Mouse (Mus musculus): ENCODE data around the gene Alg14. TPM values are rescaled to one million over a fixed set of nuclear protein-coding genes. Genes with fewer than 3 reads are reported as not detected.

The Alg14 gene
- polyA plus RNA-seq, 1 experiment from 2014 or later: 38.2 TPM

DNA sequence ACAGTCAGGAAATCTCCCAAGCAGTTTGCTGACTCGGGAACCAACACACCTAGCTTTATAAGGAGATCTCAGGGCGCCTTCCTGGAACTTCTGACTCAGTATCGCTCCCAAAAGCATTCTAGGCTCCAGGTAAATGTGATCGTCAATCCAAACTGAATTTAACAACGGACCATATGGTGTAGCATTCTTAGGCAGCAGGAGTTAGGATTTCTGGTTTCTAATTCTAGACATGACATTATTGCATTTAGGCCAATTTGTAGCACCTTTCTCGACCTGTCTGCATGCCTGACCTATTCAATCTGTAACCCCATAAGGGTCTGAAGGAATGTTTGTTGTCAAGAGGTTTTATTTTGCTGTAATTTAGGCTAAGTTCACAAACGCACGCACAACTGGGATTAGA, 892 bp upstream of the Alg14 start:
- Histone ChIP-seq H3K4me3 (replicated peaks; ENCODE audit: low read depth, low read length) (peak overlapping the region; percentile 70; the same call in 1 of the 2 replicates), H3K27ac (peak overlapping the region; percentile 97; the same call in 1 of the 2 replicates), H3K36me3 (ENCODE audit: insufficient read depth, low read length) (no peaks in the 10 kb centered on the region), H3K4me1 (replicated peaks; ENCODE audit: insufficient read depth, low read length) (0 out of 2 replicates have a peak, but pooled peaks cover 3% of the 10 kb centered on the region), H3K4me2 (ENCODE audit: low read length) (peak overlapping the region; percentile 73), H3K9me3 (replicated peaks; ENCODE audit: low read length) (no peaks in the 10 kb centered on the region), H3K27me3 (ENCODE audit: insufficient read depth, low read length) (no peaks in the 10 kb centered on the region), H3K9ac (ENCODE audit: low read depth, low read length) (peak overlapping the region; percentile 67; the same call in 1 of the 2 replicates)
- TF ChIP-seq CTCF (IDR thresholded peaks at IDR 0.05; ENCODE audit: low read depth): no peak
- ATAC-seq (replicated peaks; ENCODE audit: low FRiP score, low read depth) (no peak), DNase-seq (ENCODE audit: low spot score) (no peak)
- WGBS: 63% methylated on average over 8 of the region's 8 CpGs

DNA sequence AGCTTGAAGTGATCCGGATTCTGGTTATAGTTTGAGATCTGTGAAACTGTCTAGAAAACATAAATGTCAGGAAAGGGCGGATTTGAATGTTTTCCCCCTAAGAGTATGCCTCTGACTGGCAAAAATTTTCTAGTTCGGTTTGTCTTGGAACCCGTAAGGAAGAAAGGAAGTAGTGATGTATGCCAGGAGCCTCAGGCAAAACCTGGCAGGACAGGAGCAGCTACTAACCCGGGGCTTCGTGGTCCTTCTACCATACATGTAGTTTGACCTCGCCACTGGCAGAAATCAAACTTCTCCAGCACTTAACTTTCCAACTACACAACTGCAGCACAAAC, 381 bp upstream of the Alg14 start:
- peak overlapping the region; percentile 67 for H3K9ac ChIP-seq (ENCODE audit: low read depth, low read length)
- TF ChIP-seq CTCF (IDR thresholded peaks at IDR 0.05; ENCODE audit: low read depth): no peak
- ATAC-seq (replicated peaks; ENCODE audit: low FRiP score, low read depth): peak; percentile 27

GRCm38 (mm10) chr3:121294200-121294599, 2.6 kb downstream of the Alg14 start:
- Histone ChIP-seq H3K36me3 (ENCODE audit: insufficient read depth, low read length) (no peaks in the 10 kb centered on the region), H3K4me1 (replicated peaks; ENCODE audit: insufficient read depth, low read length) (0 out of 2 replicates have a peak, but pooled peaks cover 3% of the 10 kb centered on the region), H3K27ac (no peak overlapping the region), H3K4me2 (ENCODE audit: low read length) (no peak overlapping the region), H3K9me3 (replicated peaks; ENCODE audit: low read length) (no peaks in the 10 kb centered on the region), H3K27me3 (ENCODE audit: insufficient read depth, low read length) (no peaks in the 10 kb centered on the region), H3K9ac (ENCODE audit: low read depth, low read length) (no peak overlapping the region), H3K4me3 (replicated peaks; ENCODE audit: low read depth, low read length) (no peak overlapping the region)
- ATAC-seq (replicated peaks; ENCODE audit: low FRiP score, low read depth): no peak
- no peak for DNase-seq (ENCODE audit: low spot score)
- WGBS: 79% methylated on average over 2 of the region's 2 CpGs
- peak; percentile 53; the same call in 1 of the 2 replicates for TF ChIP-seq CTCF (IDR thresholded peaks at IDR 0.05; ENCODE audit: low read depth)

More for the DNA sequence above, 381 bp upstream of the Alg14 start:
- Histone ChIP-seq H3K27me3 (ENCODE audit: insufficient read depth, low read length) (no peaks in the 10 kb centered on the region), H3K9me3 (replicated peaks; ENCODE audit: low read length) (no peaks in the 10 kb centered on the region), H3K36me3 (ENCODE audit: insufficient read depth, low read length) (no peaks in the 10 kb centered on the region), H3K4me3 (replicated peaks; ENCODE audit: low read depth, low read length) (peak overlapping the region; percentile 70), H3K4me1 (replicated peaks; ENCODE audit: insufficient read depth, low read length) (0 out of 2 replicates have a peak, but pooled peaks cover 3% of the 10 kb centered on the region), H3K4me2 (ENCODE audit: low read length) (peak overlapping the region; percentile 73), H3K27ac (peak overlapping the region; percentile 97)
- DNase-seq (ENCODE audit: low spot score): no peak
- 4% methylated on average over 7 of the region's 7 CpGs for WGBS

- H3K9ac ChIP-seq (ENCODE audit: low read depth, low read length): no peak overlapping the region
- DNase-seq (ENCODE audit: low spot score): no peak
- H3K27me3 ChIP-seq (ENCODE audit: insufficient read depth, low read length): no peaks in the 10 kb centered on the region
- no peak overlapping the region for H3K4me2 ChIP-seq (ENCODE audit: low read length)
- 0 out of 2 replicates have a peak, but pooled peaks have one; percentile 26 for ATAC-seq (replicated peaks; ENCODE audit: low FRiP score, low read depth)
- TF ChIP-seq CTCF (IDR thresholded peaks at IDR 0.05; ENCODE audit: low read depth): peak; percentile 46; the same call in 1 of the 2 replicates
- no peaks in the 10 kb centered on the region for H3K9me3 ChIP-seq (replicated peaks; ENCODE audit: low read length)
- no peak overlapping the region for H3K4me3 ChIP-seq (replicated peaks; ENCODE audit: low read depth, low read length)
- WGBS: 92% methylated on average over 7 of the region's 7 CpGs
- H3K36me3 ChIP-seq (ENCODE audit: insufficient read depth, low read length): no peaks in the 10 kb centered on the region
- H3K27ac ChIP-seq: no peak overlapping the region
- H3K4me1 ChIP-seq (replicated peaks; ENCODE audit: insufficient read depth, low read length): no peaks in the 10 kb centered on the region
Observed at GRCm38 (mm10) chr3:121306641-121307040, 15.1 kb downstream of the Alg14 start.

DNA sequence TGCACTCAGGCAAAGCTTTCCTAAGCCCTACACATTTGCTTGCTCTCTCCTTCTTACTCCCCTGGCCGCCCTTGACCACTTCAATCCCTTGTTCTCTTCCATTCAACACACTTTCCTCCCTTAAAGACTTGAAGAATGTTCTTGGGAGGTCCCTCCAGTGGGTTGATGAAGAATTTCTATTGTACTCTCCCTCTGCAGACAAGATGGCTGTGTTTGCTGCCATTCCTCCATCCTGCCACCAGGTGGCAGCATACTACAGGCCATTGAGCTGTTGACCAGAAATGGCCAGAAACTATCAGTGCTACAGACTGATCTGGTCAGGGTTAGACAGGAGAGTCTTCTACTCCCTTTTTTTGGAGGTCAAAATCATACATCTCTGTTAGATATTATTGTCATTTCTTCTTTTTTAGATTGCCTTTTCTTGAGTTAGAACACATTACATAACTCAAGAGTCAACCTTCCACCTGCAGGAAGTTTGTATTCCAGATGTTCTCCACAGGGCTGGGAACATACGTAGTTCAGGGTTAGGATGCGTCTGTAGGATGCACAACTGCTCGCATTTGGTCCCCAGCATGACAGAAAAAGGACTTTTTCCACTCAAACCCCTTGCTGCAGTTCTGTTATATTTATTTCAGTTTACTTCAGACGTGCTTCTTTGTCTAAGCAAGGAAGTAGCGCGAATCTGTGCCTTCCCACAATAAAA, 16.1 kb downstream of the Alg14 start:
- no peak overlapping the region for H3K9ac ChIP-seq (ENCODE audit: low read depth, low read length)
- TF ChIP-seq CTCF (IDR thresholded peaks at IDR 0.05; ENCODE audit: low read depth): peak; percentile 99
- no peak overlapping the region for H3K4me3 ChIP-seq (replicated peaks; ENCODE audit: low read depth, low read length)
- no peaks in the 10 kb centered on the region for H3K27me3 ChIP-seq (ENCODE audit: insufficient read depth, low read length)
- WGBS: 76% methylated on average over 7 of the region's 7 CpGs
- no peak overlapping the region for H3K27ac ChIP-seq
- ATAC-seq (replicated peaks; ENCODE audit: low FRiP score, low read depth): peak; percentile 75
- no peaks in the 10 kb centered on the region for H3K9me3 ChIP-seq (replicated peaks; ENCODE audit: low read length)
- H3K4me1 ChIP-seq (replicated peaks; ENCODE audit: insufficient read depth, low read length): no peaks in the 10 kb centered on the region
- DNase-seq (ENCODE audit: low spot score): peak; percentile 93
- no peaks in the 10 kb centered on the region for H3K36me3 ChIP-seq (ENCODE audit: insufficient read depth, low read length)
- H3K4me2 ChIP-seq (ENCODE audit: low read length): no peak overlapping the region

DNA sequence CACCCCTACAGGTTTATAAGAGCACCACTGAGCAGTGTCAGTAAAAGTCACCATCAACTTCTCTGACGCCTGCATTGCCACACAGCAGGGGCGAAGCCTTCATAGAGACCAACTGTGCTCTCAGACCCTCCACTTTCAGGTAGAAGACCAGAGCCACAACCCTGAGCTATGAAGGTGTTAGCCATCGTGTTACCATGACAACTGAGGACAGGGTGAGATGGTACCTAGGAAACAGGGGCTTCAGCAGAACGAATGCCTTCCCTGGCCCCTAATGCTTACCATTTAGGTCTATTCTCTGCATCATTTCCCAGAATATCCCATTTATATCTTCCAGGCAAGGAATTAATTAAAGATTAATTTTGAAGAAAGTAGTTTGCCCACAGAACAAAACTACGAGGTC, 17.4 kb downstream of the Alg14 start:
- Histone ChIP-seq H3K9me3 (replicated peaks; ENCODE audit: low read length) (no peaks in the 10 kb centered on the region), H3K4me3 (replicated peaks; ENCODE audit: low read depth, low read length) (no peak overlapping the region), H3K36me3 (ENCODE audit: insufficient read depth, low read length) (no peaks in the 10 kb centered on the region), H3K4me2 (ENCODE audit: low read length) (no peak overlapping the region), H3K4me1 (replicated peaks; ENCODE audit: insufficient read depth, low read length) (no peaks in the 10 kb centered on the region), H3K9ac (ENCODE audit: low read depth, low read length) (no peak overlapping the region), H3K27me3 (ENCODE audit: insufficient read depth, low read length) (no peaks in the 10 kb centered on the region), H3K27ac (no peak overlapping the region)
- no peak for TF ChIP-seq CTCF (IDR thresholded peaks at IDR 0.05; ENCODE audit: low read depth)
- ATAC-seq (replicated peaks; ENCODE audit: low FRiP score, low read depth): no peak
- DNase-seq (ENCODE audit: low spot score): no peak
- 81% methylated on average over 5 of the region's 5 CpGs for WGBS
